8 mouse cellular contexts compared by ENCODE assay signal in genomic region chr1:156997476-156998305, GRCm38 (mm10). TPM values are rescaled to one million over a fixed set of nuclear protein-coding genes. Genes with fewer than 3 reads are reported as not detected.
A peak's percentile ranks its signal among the peaks of the same experiment; 100 is the strongest.
DNase-seq lines count a peak whose midpoint lies in the region; TF ChIP-seq lines count a peak whose summit lies in the region.

No protein-coding gene starts in this region.

- H3K27me3 ChIP-seq in C2C12 (ENCODE audit: control insufficient read depth, insufficient read depth, insufficient read length): no peaks in the 10 kb centered on the region
- no peaks in the 10 kb centered on the region for H3K27me3 ChIP-seq in forebrain, embryonic 10.5 days (ENCODE audit: poor library complexity, severe bottlenecking)

- H3K4me1 ChIP-seq in forebrain, embryonic 10.5 days: peaks cover 46% of the 10 kb centered on the region

- DNase-seq in cerebellum, postnatal 10 days: peak; percentile 38 to 53
- no peak for DNase-seq in cerebellum, adult 11 months
- DNase-seq in forebrain, embryonic 10.5 days (ENCODE audit: extremely low spot score, low spot score): peak; percentile 51
- DNase-seq in left cerebral cortex, adult 11 months (ENCODE audit: low spot score): no peak
- no peak for DNase-seq in frontal cortex, postnatal 25 days (ENCODE audit: low spot score in 2 of 2)
- no peak for DNase-seq in layer of hippocampus, postnatal 36 days

- H3K79me3 ChIP-seq in C2C12 (ENCODE audit: low read depth): no peaks in the 10 kb centered on the region

- peak overlapping the region; percentile 70 for H3K27ac ChIP-seq in forebrain, embryonic 10.5 days
- peak overlapping the region; percentile 72 for H3K27ac ChIP-seq in macrophage

- WGBS in forebrain, embryonic 10.5 days: 40% methylated on average over 12 of the region's 12 CpGs
- WGBS in macrophage (ENCODE audit: missing documents): 80% methylated on average over 12 of the region's 12 CpGs

- TF ChIP-seq CTCF in C2C12 (IDR thresholded peaks at IDR 0.05; ENCODE audit: control insufficient read depth, insufficient read depth, insufficient read length): no peak

- H3K36me3 ChIP-seq in C2C12 (ENCODE audit: control insufficient read depth, insufficient read depth): no peaks in the 10 kb centered on the region
- H3K36me3 ChIP-seq in forebrain, embryonic 10.5 days (replicated peaks): no peaks in the 10 kb centered on the region
- H3K36me3 ChIP-seq in macrophage (ENCODE audit: inconsistent target): no peaks in the 10 kb centered on the region

- H3K79me2 ChIP-seq in C2C12 (ENCODE audit: control insufficient read depth, insufficient read depth) (no peaks in the 10 kb centered on the region), macrophage (ENCODE audit: inconsistent target) (no peaks in the 10 kb centered on the region)

- no peak overlapping the region for H3ac ChIP-seq in C2C12 (ENCODE audit: control insufficient read depth, insufficient read length, low read depth)

- no peaks in the 10 kb centered on the region for H3K9me3 ChIP-seq in forebrain, embryonic 10.5 days

- H3K4me3 ChIP-seq in C2C12 (ENCODE audit: insufficient read depth, poor library complexity, severe bottlenecking): no peak overlapping the region
- no peak overlapping the region for H3K4me3 ChIP-seq in forebrain, embryonic 10.5 days
- no peak overlapping the region for H3K4me3 ChIP-seq in macrophage (ENCODE audit: inconsistent target)

TF ChIP-seq in C2C12, 6 proteins besides CTCF, POLR2A, EP300 and RAD21:
- TF ChIP-seq CEBPB (IDR thresholded peaks at IDR 0.05; ENCODE audit: low read depth) (no peak), MYOD1 (IDR thresholded peaks at IDR 0.05; ENCODE audit: control insufficient read depth, insufficient read length, low read depth) (peak; percentile 18), FOSL1 (IDR thresholded peaks at IDR 0.05; ENCODE audit: insufficient read depth, low read length, poor library complexity, severe bottlenecking) (peak; percentile 49)

RNA-seq across cellular contexts. Expression of gene Ralgps2, which starts 58.3 kb away (rescaled TPM):
- polyA plus RNA-seq in C2C12 (2012; fragmentation: generic; extraction: Trizol): 6.4 TPM
- 84.4 and 86.5 TPM in 2 replicates for polyA plus RNA-seq in forebrain, embryonic 10.5 days (2016; fragmentation: Nextera tagmentation; extraction: Ambion mirVana)
- 10 to 100 TPM in 21 of 26 experiments, 1 to 10 TPM in 5; 2.0 to 44.8 (median 20.4) TPM for total RNA-seq in macrophage (2018; cell fraction: chromatin; rRNA removed)
- 10 to 100 TPM in 2 of 26 experiments, 1 to 10 TPM in 24; 4.1 to 14.0 (median 6.9) TPM for total RNA-seq in macrophage (2018; cell fraction: cytosol; rRNA removed)
- 10 to 100 TPM in 18 of 26 experiments, 1 to 10 TPM in 8; 4.0 to 27.7 (median 16.0) TPM for total RNA-seq in macrophage (2018; cell fraction: nucleus; rRNA removed)
- 4.7 to 8.8 TPM (median 5.8 TPM) in 3 replicates for polyA plus RNA-seq in macrophage (2018)
- 10 to 100 TPM; 71.0 to 78.7 TPM for total RNA-seq in layer of hippocampus, postnatal 36 days (2021)

Comparison
In these comparisons a context has a peak if more than half of its experiments do, and no peak if none do; other contexts are left out.
1. DNase-seq: peak in cerebellum, postnatal 10 days (2 of 2) and forebrain, embryonic 10.5 days (single experiment); none in cerebellum, adult 11 months (single experiment), left cerebral cortex, adult 11 months (single experiment), frontal cortex, postnatal 25 days (0 of 2) and layer of hippocampus, postnatal 36 days (0 of 2).